Mouse (Mus musculus): ENCODE data around the gene Rbfox1.

Rbfox1 gene

GRCm38 (mm10) chr16:6095604-6096372 lies 210.6 kb downstream of the Rbfox1 start:
- DNase-seq (ENCODE audit: low read depth, low spot score) = no peak

GRCm38 (mm10) chr16:6097244-6098040 lies 212.3 kb downstream of the Rbfox1 start:
- no peak for DNase-seq (ENCODE audit: low read depth, low spot score)

- no peak for DNase-seq (ENCODE audit: low read depth, low spot score)
These were observed 213.0 kb downstream of the Rbfox1 start for GRCm38 (mm10) chr16:6098116-6098515.

GRCm38 (mm10) chr16:6099598-6099997 lies 214.4 kb downstream of the Rbfox1 start:
- no peak for DNase-seq (ENCODE audit: low read depth, low spot score)

GRCm38 (mm10) chr16:6100421-6100877 lies 215.3 kb downstream of the Rbfox1 start:
- no peak for DNase-seq (ENCODE audit: low read depth, low spot score)

- no peak for DNase-seq (ENCODE audit: low read depth, low spot score)
These were observed 218.6 kb downstream of the Rbfox1 start for GRCm38 (mm10) chr16:6103713-6104112.

GRCm38 (mm10) chr16:6110121-6110520 lies 225.0 kb downstream of the Rbfox1 start:
- DNase-seq (ENCODE audit: low read depth, low spot score) = no peak

- DNase-seq (ENCODE audit: low read depth, low spot score) = peak; percentile 42
These were observed 228.8 kb downstream of the Rbfox1 start for GRCm38 (mm10) chr16:6113836-6114475.

- DNase-seq (ENCODE audit: low read depth, low spot score) = no peak
These were observed 234.3 kb downstream of the Rbfox1 start for GRCm38 (mm10) chr16:6119472-6119871.

- DNase-seq (ENCODE audit: low read depth, low spot score) = peak; percentile 32
These were observed 236.1 kb downstream of the Rbfox1 start for GRCm38 (mm10) chr16:6121232-6121631.

GRCm38 (mm10) chr16:6122859-6123258 lies 237.7 kb downstream of the Rbfox1 start:
- no peak for DNase-seq (ENCODE audit: low read depth, low spot score)

GRCm38 (mm10) chr16:6128314-6128713 lies 243.2 kb downstream of the Rbfox1 start:
- no peak for DNase-seq (ENCODE audit: low read depth, low spot score)

- DNase-seq (ENCODE audit: low read depth, low spot score) = no peak
These were observed 249.9 kb downstream of the Rbfox1 start for GRCm38 (mm10) chr16:6135016-6135415.

- DNase-seq (ENCODE audit: low read depth, low spot score) = no peak
These were observed 254.3 kb downstream of the Rbfox1 start for GRCm38 (mm10) chr16:6139432-6139831.

- DNase-seq (ENCODE audit: low read depth, low spot score) = peak; percentile 55
These were observed 262.8 kb downstream of the Rbfox1 start for GRCm38 (mm10) chr16:6147957-6148356.

- no peak for DNase-seq (ENCODE audit: low read depth, low spot score)
These were observed 264.2 kb downstream of the Rbfox1 start for GRCm38 (mm10) chr16:6149345-6149744.

GRCm38 (mm10) chr16:6155556-6155955 lies 270.4 kb downstream of the Rbfox1 start:
- DNase-seq (ENCODE audit: low read depth, low spot score) = no peak

- no peak for DNase-seq (ENCODE audit: low read depth, low spot score)
These were observed 279.3 kb downstream of the Rbfox1 start for GRCm38 (mm10) chr16:6164476-6164875.

- no peak for DNase-seq (ENCODE audit: low read depth, low spot score)
These were observed 284.2 kb downstream of the Rbfox1 start for GRCm38 (mm10) chr16:6169346-6169745.

GRCm38 (mm10) chr16:6180819-6181218 lies 295.7 kb downstream of the Rbfox1 start:
- no peak for DNase-seq (ENCODE audit: low read depth, low spot score)

- DNase-seq (ENCODE audit: low read depth, low spot score) = peak; percentile 28
These were observed 297.2 kb downstream of the Rbfox1 start for GRCm38 (mm10) chr16:6182329-6182728.

- DNase-seq (ENCODE audit: low read depth, low spot score) = no peak
These were observed 307.2 kb downstream of the Rbfox1 start for GRCm38 (mm10) chr16:6192358-6192757.
